Mouse (Mus musculus) liver, embryonic 15.5 days (tissue): ENCODE results near the gene Dcp1b. TPM values are rescaled to one million over a fixed set of nuclear protein-coding genes. Genes with fewer than 3 reads are reported as not detected.

ENCODE experiments used
- ATAC-seq: fragments of 200-750 bp; cut with Nextera tagmentation; 2 replicates; pipeline ENCODE4 v1.8.0; 2017; ENCODE audit warnings: moderate number of reproducible peaks, mild to moderate bottlenecking, moderate library complexity; ENCODE audit not compliant: insufficient read depth
- H3K27ac ChIP-seq: fragments of 300-500 bp; sonication (generic); replicated peaks from 2 replicates; pipeline ENCODE4 v1.5.1; 2015; ENCODE audit warnings: mild to moderate bottlenecking, inconsistent platforms
- H3K27me3 ChIP-seq: fragments of 300-500 bp; sonication (generic); 2 replicates; pipeline ENCODE4 v1.6.1; 2015; ENCODE audit warnings: mild to moderate bottlenecking, inconsistent platforms
- H3K36me3 ChIP-seq: fragments of 300-500 bp; sonication (generic); replicated peaks from 2 replicates; pipeline ENCODE4 v1.6.1; 2015; ENCODE audit warnings: moderate library complexity, mild to moderate bottlenecking, inconsistent platforms
- H3K4me1 ChIP-seq: fragments of 300-500 bp; sonication (generic); replicated peaks from 2 replicates; pipeline ENCODE4 v1.6.1; 2015; ENCODE audit warnings: inconsistent platforms
- H3K4me2 ChIP-seq: fragments of 300-500 bp; sonication (generic); 2 replicates; pipeline ENCODE4 v1.6.1; 2015; ENCODE audit warnings: moderate library complexity, mild to moderate bottlenecking, inconsistent platforms
- H3K4me3 ChIP-seq: fragments of 300-500 bp; sonication (generic); replicated peaks from 2 replicates; pipeline ENCODE4 v1.5.1; 2015; ENCODE audit warnings: mild to moderate bottlenecking, inconsistent platforms
- H3K9ac ChIP-seq: fragments of 300-500 bp; sonication (generic); 2 replicates; pipeline ENCODE4 v1.6.1; 2015; ENCODE audit warnings: moderate library complexity, mild to moderate bottlenecking, inconsistent platforms
- H3K9me3 ChIP-seq: fragments of 300-500 bp; sonication (generic); replicated peaks from 2 replicates; pipeline ENCODE4 v1.6.1; 2016; ENCODE audit warnings: inconsistent platforms
- WGBS: fragments of 180-500 bp; shearing (Covaris S2); methylation state at CpG from one replicate; pipeline ENCODE4 v1.1.7; 2015; ENCODE audit warnings: mixed read lengths; ENCODE audit not compliant: insufficient replicate concordance; 5-methylcytosine and 5-hydroxymethylcytosine counted together
- polyA plus RNA-seq: library from polyadenylated mRNA; unstranded; fragments of >200 nt; fragmentation: Nextera tagmentation; extraction: Ambion mirVana; gene quantifications from 2 replicates; pipeline ENCODE4 v1.2.1, GENCODE M21; 2015

Gene Dcp1b
- polyA plus RNA-seq = 3.2 and 3.4 TPM in 2 replicates

DNA sequence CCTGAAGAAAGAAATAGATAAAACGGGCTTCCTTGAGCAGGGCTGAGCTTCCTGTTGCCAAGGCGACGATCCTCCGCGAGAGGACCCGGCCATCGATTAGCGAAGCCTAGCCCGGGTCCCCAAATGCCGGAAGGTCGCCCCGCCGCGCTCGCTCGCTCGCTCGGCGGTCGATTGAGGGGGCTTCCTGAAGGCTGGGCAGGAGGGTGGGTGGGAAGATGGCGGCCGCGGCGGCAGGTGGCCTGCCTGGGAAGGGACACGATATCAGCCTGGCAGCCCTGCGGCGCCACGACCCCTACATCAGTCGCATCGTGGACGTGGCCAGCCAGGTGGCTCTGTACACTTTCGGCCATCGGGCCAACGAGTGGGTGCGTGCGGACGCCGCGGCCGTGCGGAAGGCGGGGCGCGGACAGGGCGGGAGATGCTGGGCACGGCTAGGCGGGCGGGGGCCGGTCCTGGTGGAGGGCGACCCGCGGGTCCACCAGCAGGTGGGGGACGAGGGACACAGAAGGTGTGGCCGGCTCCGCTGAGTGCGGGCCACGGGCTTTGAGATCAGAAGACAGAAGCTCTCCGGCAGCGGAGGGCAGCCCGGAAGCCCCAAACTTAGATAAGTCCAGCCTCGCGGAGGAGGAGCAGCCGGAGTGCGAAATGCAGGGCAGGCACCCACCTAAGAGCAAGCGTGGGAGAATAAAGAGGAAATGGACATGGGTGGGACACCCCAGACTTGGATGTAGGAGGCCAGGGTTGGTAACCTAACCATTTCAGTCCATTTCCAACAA, at the start of gene Dcp1b:
Gene Dcp1b (plus strand): TSS at position 176 of the 776 bp plus-strand sequence.
- no peaks in the 10 kb centered on the region for H3K9me3 ChIP-seq
- WGBS = under 1% methylated on average over 64 of the region's 65 CpGs
- no peaks in the 10 kb centered on the region for H3K27me3 ChIP-seq
- H3K4me1 ChIP-seq = peaks cover 26% of the 10 kb centered on the region
- peak within 1 kb of the TSS; percentile 74 for H3K4me2 ChIP-seq
- no peaks in the 10 kb centered on the region for H3K36me3 ChIP-seq
- H3K27ac ChIP-seq = peak within 1 kb of the TSS; percentile 86
- peak; percentile 95 for ATAC-seq
- peak within 1 kb of the TSS; percentile 72 for H3K9ac ChIP-seq
- H3K4me3 ChIP-seq = peak within 1 kb of the TSS; percentile 83

DNA sequence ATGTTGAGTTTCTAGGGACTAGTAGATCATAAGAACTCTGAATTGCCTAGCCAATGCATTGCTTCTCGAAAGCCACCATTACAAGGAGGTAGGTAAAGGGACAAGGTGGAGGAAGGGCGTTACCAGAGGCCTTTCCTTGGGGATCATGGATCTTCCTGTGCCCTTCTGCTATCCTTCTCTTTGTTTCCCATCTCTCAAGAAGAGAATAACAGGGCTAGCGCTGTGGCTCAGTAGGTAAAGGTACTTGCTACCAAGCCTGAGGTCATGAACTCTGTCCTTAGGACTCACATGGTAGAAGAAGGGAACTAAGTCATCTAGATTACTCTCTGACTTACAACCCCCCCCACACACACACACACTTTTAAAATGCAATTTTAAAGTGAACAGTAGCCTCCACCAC, 48.1 kb upstream of the Dcp1b start:
- Histone ChIP-seq H3K27me3 (no peaks in the 10 kb centered on the region), H3K9me3 (no peaks in the 10 kb centered on the region), H3K4me3 (no peak overlapping the region), H3K9ac (no peak overlapping the region), H3K27ac (no peak overlapping the region), H3K36me3 (no peaks in the 10 kb centered on the region), H3K4me1 (no peaks in the 10 kb centered on the region), H3K4me2 (no peak overlapping the region)
- no peak for ATAC-seq
- 57% methylated on average over 3 of the region's 3 CpGs for WGBS

DNA sequence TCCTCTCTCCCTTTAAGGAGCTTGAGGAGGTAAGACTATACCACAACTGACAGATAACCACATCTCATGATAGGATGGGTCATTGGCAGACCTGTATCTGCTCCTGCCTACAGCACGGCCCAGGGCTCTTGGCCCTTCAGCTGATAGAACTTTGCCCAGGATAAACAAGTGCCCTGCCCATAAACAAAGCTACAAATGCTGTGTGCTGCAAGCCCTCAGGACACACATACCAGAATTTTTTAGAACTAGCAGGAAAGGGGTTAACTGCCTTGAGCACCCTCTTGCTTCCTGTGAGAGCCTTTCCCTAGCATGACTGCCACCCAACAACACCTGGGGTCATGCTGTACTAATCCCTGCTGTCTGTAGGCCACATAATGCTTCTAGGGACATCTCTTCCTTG, 47.0 kb upstream of the Dcp1b start:
- no peak overlapping the region for H3K27ac ChIP-seq
- no peak for ATAC-seq
- H3K4me3 ChIP-seq = no peak overlapping the region
- no peaks in the 10 kb centered on the region for H3K4me1 ChIP-seq
- WGBS = 59% methylated on average over 1 of the region's 1 CpGs
- H3K9me3 ChIP-seq = no peaks in the 10 kb centered on the region
- no peak overlapping the region for H3K9ac ChIP-seq
- no peak overlapping the region for H3K4me2 ChIP-seq
- no peaks in the 10 kb centered on the region for H3K27me3 ChIP-seq
- H3K36me3 ChIP-seq = no peaks in the 10 kb centered on the region

DNA sequence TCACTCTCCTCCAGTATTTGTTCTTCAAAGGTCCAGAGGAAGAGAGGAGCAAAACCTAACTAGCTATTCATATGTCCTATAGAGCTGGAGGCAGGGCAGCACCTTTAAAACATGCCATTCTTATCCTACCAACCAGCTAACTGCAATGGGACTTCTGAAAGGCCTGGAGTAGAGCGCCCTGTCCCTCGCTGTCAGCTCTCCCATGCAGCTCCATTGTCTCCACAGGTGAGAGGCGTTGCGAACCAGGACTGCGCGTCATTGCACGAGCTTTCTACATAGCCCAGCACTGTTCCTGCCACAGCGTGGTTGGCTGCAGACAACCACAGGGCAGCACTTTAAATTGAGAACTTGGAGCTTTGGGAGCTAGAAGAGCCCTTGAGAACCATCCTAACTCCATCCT, 46.5 kb upstream of the Dcp1b start:
- Histone ChIP-seq H3K9me3 (no peaks in the 10 kb centered on the region), H3K4me3 (no peak overlapping the region), H3K27ac (no peak overlapping the region), H3K9ac (no peak overlapping the region), H3K4me2 (no peak overlapping the region), H3K27me3 (no peaks in the 10 kb centered on the region), H3K36me3 (no peaks in the 10 kb centered on the region), H3K4me1 (no peaks in the 10 kb centered on the region)
- WGBS = 72% methylated on average over 8 of the region's 8 CpGs
- ATAC-seq = no peak

DNA sequence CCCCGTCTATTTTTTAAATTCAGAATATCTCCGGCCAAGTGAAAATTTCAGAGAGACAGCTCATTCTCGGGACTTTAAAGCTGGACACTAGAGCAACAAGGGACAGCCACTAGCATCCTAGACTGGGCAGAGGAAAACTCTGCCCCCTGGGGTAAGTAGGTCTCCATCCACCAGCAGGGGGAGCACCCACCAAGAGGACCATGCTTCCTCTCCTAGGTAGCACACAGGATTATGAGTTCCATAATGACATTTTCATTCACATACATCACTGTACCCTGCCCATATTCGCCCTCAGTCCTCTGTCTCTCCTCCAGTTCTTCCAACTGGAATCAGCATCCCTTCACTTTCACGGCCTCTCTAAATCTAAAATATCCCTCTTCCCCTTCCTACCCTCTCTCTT, 45.4 kb upstream of the Dcp1b start:
- no peak overlapping the region for H3K9ac ChIP-seq
- H3K36me3 ChIP-seq = no peaks in the 10 kb centered on the region
- H3K9me3 ChIP-seq = no peaks in the 10 kb centered on the region
- no peak overlapping the region for H3K4me2 ChIP-seq
- H3K27ac ChIP-seq = no peak overlapping the region
- no peak for ATAC-seq
- no peaks in the 10 kb centered on the region for H3K27me3 ChIP-seq
- WGBS = 50% methylated on average over 5 of the region's 5 CpGs
- no peak overlapping the region for H3K4me3 ChIP-seq
- no peaks in the 10 kb centered on the region for H3K4me1 ChIP-seq

DNA sequence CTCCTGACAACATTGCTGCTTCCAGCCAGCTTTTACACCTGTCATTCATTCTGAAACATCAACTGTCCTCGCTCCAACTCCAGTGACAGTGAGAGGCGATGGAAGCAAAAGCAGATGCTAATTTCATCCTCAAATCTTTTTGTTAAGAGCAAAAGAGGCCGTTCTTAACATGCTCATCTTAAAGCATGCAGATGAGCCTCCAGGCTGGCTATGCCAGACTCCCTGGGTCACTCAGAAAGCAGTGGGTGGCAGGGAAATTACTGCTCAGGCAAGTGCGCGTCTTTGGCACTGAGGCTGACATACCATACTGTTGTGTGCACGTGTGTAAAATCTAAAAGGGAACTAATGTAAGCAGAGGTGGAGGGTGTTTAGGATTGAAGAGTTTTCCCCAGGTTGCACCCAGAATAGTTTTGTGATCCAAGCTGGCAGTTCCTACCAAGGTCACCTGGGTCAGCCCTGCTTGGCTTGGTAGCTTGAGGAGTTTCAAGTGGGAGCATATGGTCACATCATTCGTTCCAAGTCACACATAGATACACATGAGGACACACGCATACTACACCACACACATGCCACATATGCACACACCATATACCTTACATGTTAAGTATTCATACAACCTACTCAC, 42.8 kb upstream of the Dcp1b start:
- H3K4me2 ChIP-seq = no peak overlapping the region
- H3K4me1 ChIP-seq = no peaks in the 10 kb centered on the region
- WGBS = 71% methylated on average over 8 of the region's 8 CpGs
- no peaks in the 10 kb centered on the region for H3K9me3 ChIP-seq
- H3K4me3 ChIP-seq = no peak overlapping the region
- H3K9ac ChIP-seq = no peak overlapping the region
- no peak for ATAC-seq
- no peaks in the 10 kb centered on the region for H3K27me3 ChIP-seq
- no peak overlapping the region for H3K27ac ChIP-seq
- H3K36me3 ChIP-seq = no peaks in the 10 kb centered on the region

DNA sequence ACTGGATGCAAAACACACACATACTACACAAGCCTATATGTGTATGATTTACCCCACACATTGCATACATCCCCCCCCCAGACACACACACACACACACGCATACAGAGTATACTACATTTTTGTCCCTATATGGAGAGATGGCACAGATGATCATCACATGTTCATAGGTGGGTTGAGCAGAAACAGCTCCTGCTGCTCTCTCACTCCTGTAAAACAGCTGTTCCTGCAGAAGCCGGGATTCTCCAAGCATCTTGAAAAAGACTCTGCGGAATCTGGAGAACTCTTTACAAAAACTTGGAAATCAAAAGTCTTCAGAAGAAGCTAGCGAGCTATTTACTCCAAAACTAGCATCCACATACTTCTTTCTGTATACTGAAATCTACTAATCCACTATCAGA, 42.2 kb upstream of the Dcp1b start:
- H3K9me3 ChIP-seq = no peaks in the 10 kb centered on the region
- H3K9ac ChIP-seq = no peak overlapping the region
- 66% methylated on average over 4 of the region's 4 CpGs for WGBS
- H3K36me3 ChIP-seq = no peaks in the 10 kb centered on the region
- no peaks in the 10 kb centered on the region for H3K27me3 ChIP-seq
- H3K4me2 ChIP-seq = no peak overlapping the region
- H3K4me1 ChIP-seq = no peaks in the 10 kb centered on the region
- ATAC-seq = no peak
- no peak overlapping the region for H3K27ac ChIP-seq
- no peak overlapping the region for H3K4me3 ChIP-seq

DNA sequence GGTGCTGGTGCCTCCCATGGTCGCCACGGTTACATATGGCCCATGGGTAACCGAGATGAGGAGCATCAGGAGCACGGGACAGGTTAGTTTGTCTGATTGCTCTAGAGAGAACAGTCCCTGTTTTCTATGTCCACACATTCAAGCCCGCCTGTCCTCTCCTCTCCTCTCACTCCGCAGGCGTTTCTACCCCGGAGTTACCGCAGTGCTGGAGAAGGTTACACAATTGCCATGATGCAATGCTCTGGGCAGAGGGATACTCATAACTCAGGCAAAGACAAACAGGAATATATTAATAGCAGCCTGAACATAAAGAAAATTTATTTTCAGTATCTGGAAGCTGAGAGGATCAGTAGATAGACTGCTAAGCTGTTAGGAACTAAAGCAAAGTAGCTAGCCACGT, 37.3 kb upstream of the Dcp1b start:
- ATAC-seq = peak; percentile 52; the same call in 1 of the 2 replicates
- no peak overlapping the region for H3K4me2 ChIP-seq
- no peaks in the 10 kb centered on the region for H3K36me3 ChIP-seq
- no peaks in the 10 kb centered on the region for H3K9me3 ChIP-seq
- H3K27ac ChIP-seq = no peak overlapping the region
- no peaks in the 10 kb centered on the region for H3K27me3 ChIP-seq
- no peak overlapping the region for H3K9ac ChIP-seq
- no peak overlapping the region for H3K4me3 ChIP-seq
- 61% methylated on average over 10 of the region's 10 CpGs for WGBS
- H3K4me1 ChIP-seq = no peaks in the 10 kb centered on the region

DNA sequence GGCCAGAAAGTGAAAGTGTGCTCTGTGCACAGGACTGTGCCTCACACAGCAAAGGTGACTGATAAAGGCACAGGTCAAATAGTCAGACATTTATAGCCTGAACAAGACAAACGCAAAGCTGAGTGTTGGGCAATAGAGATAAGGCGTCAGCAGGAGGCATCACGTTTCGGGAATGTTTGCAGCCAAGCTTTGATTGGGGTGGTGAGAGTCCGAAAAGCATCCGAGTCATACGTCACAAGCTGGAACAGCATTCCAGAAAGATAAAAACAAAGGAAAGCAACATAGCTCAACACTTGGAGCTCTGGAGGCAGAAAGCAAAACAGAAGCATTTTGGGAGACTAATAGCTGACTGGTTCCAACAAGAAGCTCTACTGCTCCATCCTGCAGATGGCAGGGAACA, 35.5 kb upstream of the Dcp1b start:
- peak; percentile 68 for ATAC-seq
- Histone ChIP-seq H3K27me3 (no peaks in the 10 kb centered on the region), H3K36me3 (no peaks in the 10 kb centered on the region), H3K27ac (no peak overlapping the region), H3K9ac (no peak overlapping the region), H3K9me3 (no peaks in the 10 kb centered on the region), H3K4me1 (no peaks in the 10 kb centered on the region), H3K4me2 (no peak overlapping the region), H3K4me3 (no peak overlapping the region)
- WGBS = 35% methylated on average over 7 of the region's 7 CpGs

DNA sequence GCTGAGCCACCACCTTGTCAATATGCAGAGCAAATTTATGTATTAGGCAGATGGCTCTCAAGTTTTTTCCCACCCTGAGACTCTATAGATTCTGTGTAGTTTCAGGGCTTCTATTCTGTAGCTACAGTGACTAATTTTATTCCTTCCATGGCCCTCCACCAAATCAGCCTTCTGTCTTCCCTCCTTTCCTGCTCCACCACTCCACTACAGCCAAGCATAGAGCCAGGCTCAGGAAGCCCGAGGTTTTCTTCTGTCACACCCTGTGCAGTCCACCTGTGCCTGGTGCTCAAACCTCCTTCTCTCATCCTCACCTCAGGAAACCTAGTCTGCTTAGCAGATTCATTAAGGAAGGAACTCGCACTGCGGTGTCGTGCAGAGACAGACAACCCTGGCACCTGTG, 29.9 kb upstream of the Dcp1b start:
- H3K9ac ChIP-seq = no peak overlapping the region
- no peak for ATAC-seq

DNA sequence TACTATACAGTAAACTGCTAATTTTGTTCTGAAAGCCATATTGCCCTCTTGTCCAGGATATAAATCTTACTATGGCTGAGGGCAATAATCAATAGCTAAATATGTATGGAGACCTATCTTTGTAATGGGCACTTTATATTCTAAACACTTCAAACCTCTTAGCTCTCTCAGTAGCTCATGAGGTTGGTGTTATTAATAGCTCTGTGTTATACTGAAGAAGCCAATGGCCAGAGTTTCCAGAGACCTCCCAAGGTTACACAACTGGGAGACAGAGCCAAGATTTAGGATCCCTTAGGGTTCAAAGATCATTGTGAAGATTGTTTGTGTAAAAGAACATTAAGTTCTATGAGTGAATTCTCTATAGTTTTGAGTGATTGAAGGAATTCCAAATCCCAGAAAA, 9.4 kb upstream of the Dcp1b start:
- Histone ChIP-seq H3K36me3 (no peaks in the 10 kb centered on the region), H3K27me3 (0 out of 2 replicates have a peak, but pooled peaks cover 3% of the 10 kb centered on the region), H3K9me3 (no peaks in the 10 kb centered on the region), H3K27ac (no peak overlapping the region), H3K9ac (no peak overlapping the region), H3K4me2 (no peak overlapping the region), H3K4me3 (no peak overlapping the region), H3K4me1 (no peaks in the 10 kb centered on the region)
- no peak for ATAC-seq

More for the DNA sequence above, 29.9 kb upstream of the Dcp1b start:
- H3K36me3 ChIP-seq = no peaks in the 10 kb centered on the region
- H3K9me3 ChIP-seq = no peaks in the 10 kb centered on the region
- no peak overlapping the region for H3K4me2 ChIP-seq
- no peaks in the 10 kb centered on the region for H3K4me1 ChIP-seq
- H3K27me3 ChIP-seq = no peaks in the 10 kb centered on the region
- no peak overlapping the region for H3K4me3 ChIP-seq
- no peak overlapping the region for H3K27ac ChIP-seq
- 30% methylated on average over 4 of the region's 4 CpGs for WGBS
